Mouse (Mus musculus): ENCODE measurements around the gene Aldh3a2. TPM values are rescaled to one million over a fixed set of nuclear protein-coding genes. Genes with fewer than 3 reads are reported as not detected.

The Aldh3a2 gene
- polyA plus RNA-seq, 1 experiment from 2014 or later = 26.1 TPM

DNA sequence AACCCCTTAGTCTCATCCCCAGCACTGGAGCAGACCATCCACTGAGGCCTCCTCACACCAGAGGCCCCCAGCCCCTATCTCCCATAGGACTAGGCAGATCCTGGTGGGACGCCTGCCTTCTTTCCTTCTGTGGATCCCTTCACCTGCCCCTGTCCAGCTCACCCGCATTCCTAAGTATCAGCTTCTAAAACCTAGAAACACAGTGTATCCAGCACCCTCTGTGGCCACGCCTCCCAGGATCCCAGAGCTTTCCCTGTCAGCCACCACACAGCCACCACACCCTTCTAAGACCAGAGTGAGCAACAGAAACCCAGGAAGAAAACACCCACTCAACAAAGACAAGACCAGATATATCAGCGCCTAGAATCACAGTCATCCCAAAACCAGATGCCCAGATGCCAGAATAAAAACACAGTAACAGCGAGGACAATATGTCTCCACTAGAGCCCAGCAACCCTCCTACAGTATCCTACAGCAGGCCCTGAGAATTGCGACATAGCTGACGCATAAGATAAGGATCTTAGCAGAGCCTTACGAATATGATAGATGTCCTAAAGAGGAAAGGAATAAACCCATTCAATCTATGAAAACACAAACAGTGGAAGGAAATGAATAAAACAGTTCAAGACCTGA is 11.3 kb upstream of the Aldh3a2 start:
- ATAC-seq (replicated peaks; ENCODE audit: insufficient number of reproducible peaks, low FRiP score, low TSS enrichment) = no peak
- Histone ChIP-seq H3K9me3 (replicated peaks; ENCODE audit: control insufficient read depth, low read length) (no peaks in the 10 kb centered on the region), H3K9ac (ENCODE audit: low read depth, low read length) (no peak overlapping the region), H3K4me1 (ENCODE audit: control insufficient read depth, insufficient read depth, low read length) (no peaks in the 10 kb centered on the region), H3K4me3 (ENCODE audit: low read depth, low read length) (no peak overlapping the region), H3K27ac (ENCODE audit: low read depth, low read length) (no peak overlapping the region), H3K27me3 (ENCODE audit: control insufficient read depth, insufficient read depth, low read length) (no peaks in the 10 kb centered on the region), H3K36me3 (ENCODE audit: control insufficient read depth, insufficient read depth, low read length) (no peaks in the 10 kb centered on the region), H3K4me2 (no peak overlapping the region)
- WGBS (ENCODE audit: insufficient replicate concordance) = 72% methylated on average over 8 of the region's 8 CpGs

DNA sequence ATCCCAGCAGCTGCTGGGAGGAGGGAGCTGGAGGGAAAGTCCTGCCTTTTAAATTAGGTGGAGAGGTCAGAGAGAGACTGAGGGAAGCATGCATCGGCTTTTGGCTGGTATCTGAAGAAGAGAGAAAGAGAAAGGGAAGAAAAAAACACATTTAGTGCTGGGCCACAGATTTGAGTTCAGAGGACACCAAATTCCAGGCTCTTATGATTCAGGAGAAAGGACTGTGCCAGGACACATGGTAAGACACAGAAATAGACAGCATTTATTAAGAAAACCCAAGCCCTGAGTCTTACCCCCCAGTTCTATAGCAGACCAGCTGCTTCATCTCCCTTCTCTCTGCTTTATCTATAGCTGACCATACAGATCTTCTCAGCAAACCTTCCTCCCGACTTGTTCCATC is 10.7 kb upstream of the Aldh3a2 start:
- H3K27ac ChIP-seq (ENCODE audit: low read depth, low read length) = no peak overlapping the region
- no peak for ATAC-seq (replicated peaks; ENCODE audit: insufficient number of reproducible peaks, low FRiP score, low TSS enrichment)
- WGBS (ENCODE audit: insufficient replicate concordance) = 69% methylated on average over 2 of the region's 2 CpGs
- no peak overlapping the region for H3K4me3 ChIP-seq (ENCODE audit: low read depth, low read length)
- H3K27me3 ChIP-seq (ENCODE audit: control insufficient read depth, insufficient read depth, low read length) = no peaks in the 10 kb centered on the region
- no peaks in the 10 kb centered on the region for H3K9me3 ChIP-seq (replicated peaks; ENCODE audit: control insufficient read depth, low read length)
- H3K4me2 ChIP-seq = no peak overlapping the region
- H3K36me3 ChIP-seq (ENCODE audit: control insufficient read depth, insufficient read depth, low read length) = no peaks in the 10 kb centered on the region
- no peaks in the 10 kb centered on the region for H3K4me1 ChIP-seq (ENCODE audit: control insufficient read depth, insufficient read depth, low read length)
- no peak overlapping the region for H3K9ac ChIP-seq (ENCODE audit: low read depth, low read length)

DNA sequence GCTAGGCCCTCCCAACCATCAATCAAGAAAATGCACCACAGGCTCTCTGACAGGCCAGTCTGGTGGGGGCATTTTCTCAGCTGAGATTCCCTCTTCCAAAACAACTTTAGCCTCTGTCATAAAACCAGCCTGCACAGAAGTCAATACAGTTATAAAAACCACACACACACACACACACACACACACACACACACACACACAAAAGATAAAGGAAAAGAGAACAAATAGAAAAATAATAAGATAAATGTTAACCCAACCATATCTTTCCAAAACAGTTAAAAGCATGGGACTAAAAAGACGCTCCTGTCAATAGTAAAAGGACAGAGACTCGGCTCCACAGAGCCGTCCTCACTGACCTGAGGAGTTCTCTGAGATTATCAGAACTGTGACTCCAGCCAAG is 9.2 kb upstream of the Aldh3a2 start:
- Histone ChIP-seq H3K27me3 (ENCODE audit: control insufficient read depth, insufficient read depth, low read length) (no peaks in the 10 kb centered on the region), H3K9me3 (replicated peaks; ENCODE audit: control insufficient read depth, low read length) (no peaks in the 10 kb centered on the region), H3K4me2 (no peak overlapping the region), H3K4me1 (ENCODE audit: control insufficient read depth, insufficient read depth, low read length) (no peaks in the 10 kb centered on the region), H3K4me3 (ENCODE audit: low read depth, low read length) (no peak overlapping the region), H3K36me3 (ENCODE audit: control insufficient read depth, insufficient read depth, low read length) (no peaks in the 10 kb centered on the region), H3K9ac (ENCODE audit: low read depth, low read length) (no peak overlapping the region), H3K27ac (ENCODE audit: low read depth, low read length) (no peak overlapping the region)
- no peak for ATAC-seq (replicated peaks; ENCODE audit: insufficient number of reproducible peaks, low FRiP score, low TSS enrichment)
- 66% methylated on average over 3 of the region's 3 CpGs for WGBS (ENCODE audit: insufficient replicate concordance)

DNA sequence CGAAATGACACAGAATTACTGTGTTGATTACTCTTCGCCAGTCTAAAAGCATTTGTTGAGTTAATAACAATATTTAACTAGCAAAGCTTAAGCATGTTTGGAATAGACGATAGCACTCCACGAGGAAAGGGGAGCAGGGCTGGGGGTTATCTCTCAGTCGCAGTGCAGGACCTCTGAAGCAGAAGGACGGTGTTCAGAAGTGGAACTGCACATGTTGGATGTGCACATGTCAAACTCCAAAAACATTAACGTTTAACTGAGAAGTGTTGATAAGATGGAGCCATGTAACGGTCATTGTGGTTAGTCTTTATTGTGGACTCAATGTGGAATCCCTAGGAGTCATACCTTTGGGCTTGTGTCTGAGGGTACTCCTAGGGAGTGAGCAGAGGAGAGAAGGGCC is 7.8 kb upstream of the Aldh3a2 start:
- H3K9ac ChIP-seq (ENCODE audit: low read depth, low read length) = no peak overlapping the region
- no peaks in the 10 kb centered on the region for H3K36me3 ChIP-seq (ENCODE audit: control insufficient read depth, insufficient read depth, low read length)
- H3K27ac ChIP-seq (ENCODE audit: low read depth, low read length) = no peak overlapping the region
- H3K9me3 ChIP-seq (replicated peaks; ENCODE audit: control insufficient read depth, low read length) = no peaks in the 10 kb centered on the region
- H3K27me3 ChIP-seq (ENCODE audit: control insufficient read depth, insufficient read depth, low read length) = no peaks in the 10 kb centered on the region
- H3K4me3 ChIP-seq (ENCODE audit: low read depth, low read length) = no peak overlapping the region
- WGBS (ENCODE audit: insufficient replicate concordance) = 61% methylated on average over 8 of the region's 8 CpGs
- ATAC-seq (replicated peaks; ENCODE audit: insufficient number of reproducible peaks, low FRiP score, low TSS enrichment) = no peak
- H3K4me2 ChIP-seq = no peak overlapping the region
- H3K4me1 ChIP-seq (ENCODE audit: control insufficient read depth, insufficient read depth, low read length) = no peaks in the 10 kb centered on the region

DNA sequence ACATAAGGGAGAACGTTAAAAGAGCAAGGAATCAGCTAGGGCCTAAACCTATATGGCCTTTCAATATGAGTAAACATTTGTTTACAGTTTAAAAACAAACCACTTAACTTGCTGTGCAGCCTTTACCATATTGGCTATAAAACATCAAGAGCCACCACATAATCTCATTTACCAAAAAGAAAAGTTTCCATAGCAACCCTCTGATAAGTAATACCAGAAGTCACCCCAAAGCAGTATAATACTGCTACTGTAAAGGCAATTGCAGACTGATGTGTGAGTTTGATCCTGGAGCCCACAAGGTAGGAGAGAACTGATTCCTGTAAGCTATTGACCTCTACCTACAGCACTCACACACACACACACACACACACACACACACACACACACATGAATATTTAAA is 7.2 kb upstream of the Aldh3a2 start:
- no peak for ATAC-seq (replicated peaks; ENCODE audit: insufficient number of reproducible peaks, low FRiP score, low TSS enrichment)
- Histone ChIP-seq H3K9ac (ENCODE audit: low read depth, low read length) (no peak overlapping the region), H3K27ac (ENCODE audit: low read depth, low read length) (no peak overlapping the region), H3K27me3 (ENCODE audit: control insufficient read depth, insufficient read depth, low read length) (no peaks in the 10 kb centered on the region), H3K4me1 (ENCODE audit: control insufficient read depth, insufficient read depth, low read length) (no peaks in the 10 kb centered on the region), H3K4me3 (ENCODE audit: low read depth, low read length) (no peak overlapping the region), H3K9me3 (replicated peaks; ENCODE audit: control insufficient read depth, low read length) (no peaks in the 10 kb centered on the region), H3K36me3 (ENCODE audit: control insufficient read depth, insufficient read depth, low read length) (no peaks in the 10 kb centered on the region), H3K4me2 (no peak overlapping the region)
- WGBS (ENCODE audit: insufficient replicate concordance) = 64% methylated on average over 1 of the region's 1 CpGs

DNA sequence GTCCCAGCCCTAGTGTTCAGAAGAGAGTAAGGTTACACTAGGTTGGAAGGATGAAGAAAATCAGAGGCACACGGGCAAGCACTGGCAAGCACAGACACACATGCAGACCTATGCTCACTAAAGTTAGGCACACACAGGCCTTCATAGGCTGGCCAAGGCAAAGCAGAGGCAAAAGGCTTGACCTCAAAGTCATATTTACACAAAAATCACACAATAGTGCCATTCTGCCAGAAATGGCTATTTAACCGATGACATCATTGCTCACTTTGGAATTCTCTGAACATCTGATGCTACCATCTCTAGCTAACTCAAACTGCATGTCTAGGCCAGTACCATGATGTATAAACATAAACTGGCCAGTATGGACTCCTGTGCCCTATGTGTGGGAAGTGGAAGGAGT is 6.7 kb upstream of the Aldh3a2 start:
- Histone ChIP-seq H3K9ac (ENCODE audit: low read depth, low read length) (no peak overlapping the region), H3K4me1 (ENCODE audit: control insufficient read depth, insufficient read depth, low read length) (no peaks in the 10 kb centered on the region), H3K27me3 (ENCODE audit: control insufficient read depth, insufficient read depth, low read length) (no peaks in the 10 kb centered on the region), H3K4me2 (no peak overlapping the region), H3K4me3 (ENCODE audit: low read depth, low read length) (no peak overlapping the region), H3K36me3 (ENCODE audit: control insufficient read depth, insufficient read depth, low read length) (no peaks in the 10 kb centered on the region), H3K27ac (ENCODE audit: low read depth, low read length) (no peak overlapping the region), H3K9me3 (replicated peaks; ENCODE audit: control insufficient read depth, low read length) (no peaks in the 10 kb centered on the region)
- ATAC-seq (replicated peaks; ENCODE audit: insufficient number of reproducible peaks, low FRiP score, low TSS enrichment) = no peak
- 86% methylated on average over 2 of the region's 2 CpGs for WGBS (ENCODE audit: insufficient replicate concordance)

DNA sequence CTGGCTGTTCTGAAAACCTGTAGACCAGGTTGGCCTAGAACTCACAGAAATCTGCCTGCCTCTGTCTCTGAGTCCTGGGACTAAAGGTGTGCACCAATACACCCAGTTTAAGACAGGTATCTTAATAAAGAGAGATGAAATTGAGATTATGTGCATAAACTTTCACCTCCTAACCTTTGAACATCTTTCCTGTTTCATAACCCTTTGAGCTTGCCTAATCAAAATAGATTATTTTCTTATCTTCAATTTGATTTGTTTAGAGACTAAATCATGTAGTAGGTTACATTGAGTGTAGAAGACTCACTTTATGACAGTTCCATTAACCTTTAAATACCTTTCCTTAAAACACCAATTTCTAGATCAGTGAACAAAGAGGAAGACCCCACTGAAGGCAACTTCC is 4.3 kb upstream of the Aldh3a2 start:
- no peak for ATAC-seq (replicated peaks; ENCODE audit: insufficient number of reproducible peaks, low FRiP score, low TSS enrichment)
- no peak overlapping the region for H3K9ac ChIP-seq (ENCODE audit: low read depth, low read length)
- no peaks in the 10 kb centered on the region for H3K36me3 ChIP-seq (ENCODE audit: control insufficient read depth, insufficient read depth, low read length)
- H3K9me3 ChIP-seq (replicated peaks; ENCODE audit: control insufficient read depth, low read length) = no peaks in the 10 kb centered on the region
- H3K27me3 ChIP-seq (ENCODE audit: control insufficient read depth, insufficient read depth, low read length) = no peaks in the 10 kb centered on the region
- no peak overlapping the region for H3K4me2 ChIP-seq
- H3K27ac ChIP-seq (ENCODE audit: low read depth, low read length) = no peak overlapping the region
- no peaks in the 10 kb centered on the region for H3K4me1 ChIP-seq (ENCODE audit: control insufficient read depth, insufficient read depth, low read length)
- no peak overlapping the region for H3K4me3 ChIP-seq (ENCODE audit: low read depth, low read length)

DNA sequence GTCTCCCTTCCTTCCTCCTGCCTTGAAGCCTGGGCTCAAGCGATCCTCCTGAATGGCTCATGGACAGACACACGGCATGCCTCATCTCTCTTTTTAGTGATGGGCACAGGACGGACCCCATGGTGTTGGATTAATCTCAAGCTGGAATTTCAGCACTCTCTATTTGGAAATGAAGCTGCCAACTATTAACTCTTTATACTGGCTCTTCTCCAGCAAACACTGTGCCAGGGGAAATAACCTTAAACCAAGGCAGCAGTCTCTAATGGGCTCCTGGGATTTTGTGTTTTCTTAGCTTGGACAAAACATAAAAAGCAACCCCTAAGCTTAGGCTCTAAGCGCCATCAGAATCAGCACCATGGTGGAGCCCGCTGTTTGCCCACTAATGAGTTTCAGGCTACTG is 3.1 kb upstream of the Aldh3a2 start:
- Histone ChIP-seq H3K27ac (ENCODE audit: low read depth, low read length) (no peak overlapping the region), H3K4me3 (ENCODE audit: low read depth, low read length) (no peak overlapping the region), H3K4me2 (no peak overlapping the region), H3K4me1 (ENCODE audit: control insufficient read depth, insufficient read depth, low read length) (peaks cover 6% of the 10 kb centered on the region; the same call in 1 of the 2 replicates), H3K9me3 (replicated peaks; ENCODE audit: control insufficient read depth, low read length) (no peaks in the 10 kb centered on the region), H3K36me3 (ENCODE audit: control insufficient read depth, insufficient read depth, low read length) (no peaks in the 10 kb centered on the region), H3K27me3 (ENCODE audit: control insufficient read depth, insufficient read depth, low read length) (no peaks in the 10 kb centered on the region), H3K9ac (ENCODE audit: low read depth, low read length) (no peak overlapping the region)
- no peak for ATAC-seq (replicated peaks; ENCODE audit: insufficient number of reproducible peaks, low FRiP score, low TSS enrichment)
- 84% methylated on average over 5 of the region's 5 CpGs for WGBS (ENCODE audit: insufficient replicate concordance)

DNA sequence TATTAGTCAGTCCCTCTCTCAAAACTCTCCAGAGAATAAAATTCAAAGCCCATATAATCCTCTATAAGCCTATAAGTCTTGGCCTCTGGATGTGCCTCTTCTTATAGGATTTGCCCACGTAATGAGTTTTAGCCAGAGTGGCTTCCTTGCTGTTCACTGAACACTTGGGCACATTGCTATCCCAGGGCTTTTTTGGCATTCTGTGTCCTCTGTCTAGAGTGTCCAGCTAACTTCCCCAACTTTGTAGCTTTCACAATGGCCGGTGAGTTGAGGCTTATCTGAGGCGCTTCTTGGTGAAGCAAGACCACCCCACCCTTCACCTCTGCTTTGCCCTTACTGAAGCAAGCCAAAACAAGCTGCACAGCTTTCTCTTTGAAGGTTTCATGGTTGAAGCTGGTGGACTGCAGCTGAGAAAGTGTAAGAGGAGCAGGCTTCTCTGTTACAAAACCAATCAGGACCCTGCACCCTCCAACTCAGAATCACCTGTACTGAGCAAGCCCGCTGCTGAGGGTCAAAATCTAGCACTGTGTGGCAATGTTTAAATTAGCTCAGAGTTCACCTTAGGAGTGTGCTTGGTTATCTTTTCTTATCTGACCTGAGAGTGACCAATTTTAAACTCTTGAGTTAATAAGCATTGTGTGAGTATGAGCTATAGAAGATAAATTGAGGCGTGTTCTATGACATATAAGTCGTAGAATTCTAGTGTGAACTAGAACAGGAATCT is 1.5 kb upstream of the Aldh3a2 start:
- no peak overlapping the region for H3K4me2 ChIP-seq
- 80% methylated on average over 6 of the region's 6 CpGs for WGBS (ENCODE audit: insufficient replicate concordance)
- H3K36me3 ChIP-seq (ENCODE audit: control insufficient read depth, insufficient read depth, low read length) = no peaks in the 10 kb centered on the region
- no peak overlapping the region for H3K27ac ChIP-seq (ENCODE audit: low read depth, low read length)
- no peak overlapping the region for H3K4me3 ChIP-seq (ENCODE audit: low read depth, low read length)
- peaks cover 6% of the 10 kb centered on the region; the same call in 1 of the 2 replicates for H3K4me1 ChIP-seq (ENCODE audit: control insufficient read depth, insufficient read depth, low read length)
- H3K9me3 ChIP-seq (replicated peaks; ENCODE audit: control insufficient read depth, low read length) = no peaks in the 10 kb centered on the region
- H3K27me3 ChIP-seq (ENCODE audit: control insufficient read depth, insufficient read depth, low read length) = no peaks in the 10 kb centered on the region
- H3K9ac ChIP-seq (ENCODE audit: low read depth, low read length) = no peak overlapping the region
- no peak for ATAC-seq (replicated peaks; ENCODE audit: insufficient number of reproducible peaks, low FRiP score, low TSS enrichment)

All from heart, embryonic 11.5 days (tissue).